Mouse (Mus musculus) lung, postnatal 4 days (tissue): ENCODE measurements around the gene Cfap77.

ENCODE experiments used
- DNase-seq, 2 experiments: peaks; one replicate each; pipeline ENCODE4 v3.0.0; 2021

Cfap77 gene

DNA sequence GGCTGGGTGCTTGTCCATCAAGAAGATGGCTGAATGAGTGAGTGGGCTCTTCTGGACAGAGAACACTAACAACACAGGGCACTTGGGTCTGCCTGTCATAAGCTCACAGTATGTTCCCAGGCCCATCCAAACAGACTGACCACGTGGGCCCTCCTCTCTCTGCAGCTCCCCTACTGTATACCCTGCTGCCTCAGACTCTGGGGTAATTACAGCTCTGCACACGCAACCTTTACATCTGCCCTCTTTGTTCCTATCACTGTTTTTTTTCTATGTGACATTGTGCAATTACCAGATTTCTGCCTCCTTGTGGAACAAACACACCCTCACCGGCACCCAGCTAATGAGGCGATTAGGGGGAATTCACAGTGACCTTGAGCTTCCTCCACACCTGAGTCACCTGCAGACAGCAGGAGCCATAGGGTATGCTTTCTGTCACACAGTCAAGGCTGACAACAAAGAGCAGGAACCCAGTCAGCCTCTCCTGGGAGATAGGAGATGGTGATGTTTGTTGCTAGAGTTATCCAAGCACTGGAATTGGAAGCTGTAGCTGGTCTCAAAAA lies 157.4 kb downstream of the Cfap77 start:
- no peak for DNase-seq

DNA sequence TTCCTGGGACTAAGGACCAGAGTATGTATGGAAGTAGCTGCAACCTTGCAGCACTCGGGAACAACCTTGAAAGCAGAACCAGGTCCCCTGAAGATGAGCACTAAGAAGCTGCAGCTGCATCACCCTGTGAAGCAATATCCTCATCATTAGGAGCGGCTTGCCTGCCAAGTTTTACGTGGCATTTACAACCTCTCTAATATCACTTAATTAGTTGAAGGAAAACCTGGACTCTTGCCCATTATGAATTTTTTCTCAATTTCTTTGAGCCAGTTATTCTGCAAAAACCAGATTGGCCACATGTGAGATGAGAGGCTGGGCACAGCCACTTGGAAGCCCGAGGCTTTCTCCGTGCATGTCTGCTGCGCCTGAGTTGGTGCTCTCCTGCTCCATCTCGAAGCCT lies 159.0 kb downstream of the Cfap77 start:
- DNase-seq = peak in 1 of 2 experiments; percentile 40

DNA sequence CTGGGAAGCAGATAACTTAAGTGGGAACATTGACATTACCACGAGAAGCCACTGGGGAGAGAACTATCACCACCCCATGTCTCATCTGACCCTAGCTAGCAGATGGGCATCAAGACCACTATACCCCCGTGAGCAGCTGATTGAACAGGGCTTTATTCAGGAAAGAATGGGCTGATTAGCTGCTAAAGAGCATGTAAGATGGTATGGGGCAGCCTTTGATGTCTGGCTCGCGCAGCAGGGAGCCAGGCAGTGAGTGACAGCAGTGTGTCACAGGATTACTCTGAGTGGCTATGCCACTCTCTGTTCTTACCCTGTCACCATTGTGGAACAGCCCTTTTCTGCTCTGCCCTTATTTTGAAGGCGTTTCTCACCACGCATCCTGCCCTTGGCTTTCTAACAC lies 161.3 kb downstream of the Cfap77 start:
- no peak for DNase-seq

DNA sequence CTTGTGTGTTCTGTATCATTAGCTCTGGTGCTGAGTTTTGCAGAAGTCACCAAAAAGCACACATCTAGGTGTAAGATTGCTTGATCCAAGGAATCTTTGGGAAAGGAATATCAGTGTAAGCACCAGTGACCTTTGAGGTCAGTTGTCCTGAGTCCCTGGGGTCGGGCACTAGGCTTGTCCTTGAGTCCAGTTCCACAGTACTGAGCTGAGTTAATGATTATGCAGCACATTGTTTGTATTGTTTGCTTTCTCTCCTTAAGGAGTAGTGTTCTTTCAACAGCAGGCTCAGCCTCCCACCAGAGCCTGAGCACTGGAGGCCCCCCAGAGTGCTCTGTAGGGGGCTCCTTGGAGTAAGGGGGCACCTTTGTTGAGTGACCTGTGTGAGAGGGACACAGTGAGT lies 162.1 kb downstream of the Cfap77 start:
- no peak for DNase-seq

DNA sequence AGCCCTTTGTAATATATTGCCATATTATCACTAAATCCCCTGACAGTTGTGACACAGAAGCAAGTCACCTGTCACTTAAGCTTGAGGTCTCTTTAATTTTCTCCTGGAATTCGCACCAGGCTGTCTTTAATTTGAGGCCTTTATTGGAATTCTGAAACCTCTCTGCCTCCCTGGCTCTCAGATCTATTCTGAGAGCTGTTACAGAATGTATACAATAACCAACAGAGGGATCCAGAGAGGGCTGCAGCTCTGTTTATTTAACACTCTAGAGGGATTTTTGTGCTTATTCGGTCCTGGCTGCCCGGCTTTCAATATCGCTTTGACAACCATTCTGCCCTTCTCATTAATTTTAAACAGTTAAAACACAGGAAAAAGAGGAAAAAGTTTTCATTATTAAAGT lies 170.0 kb downstream of the Cfap77 start:
- DNase-seq = no peak

DNA sequence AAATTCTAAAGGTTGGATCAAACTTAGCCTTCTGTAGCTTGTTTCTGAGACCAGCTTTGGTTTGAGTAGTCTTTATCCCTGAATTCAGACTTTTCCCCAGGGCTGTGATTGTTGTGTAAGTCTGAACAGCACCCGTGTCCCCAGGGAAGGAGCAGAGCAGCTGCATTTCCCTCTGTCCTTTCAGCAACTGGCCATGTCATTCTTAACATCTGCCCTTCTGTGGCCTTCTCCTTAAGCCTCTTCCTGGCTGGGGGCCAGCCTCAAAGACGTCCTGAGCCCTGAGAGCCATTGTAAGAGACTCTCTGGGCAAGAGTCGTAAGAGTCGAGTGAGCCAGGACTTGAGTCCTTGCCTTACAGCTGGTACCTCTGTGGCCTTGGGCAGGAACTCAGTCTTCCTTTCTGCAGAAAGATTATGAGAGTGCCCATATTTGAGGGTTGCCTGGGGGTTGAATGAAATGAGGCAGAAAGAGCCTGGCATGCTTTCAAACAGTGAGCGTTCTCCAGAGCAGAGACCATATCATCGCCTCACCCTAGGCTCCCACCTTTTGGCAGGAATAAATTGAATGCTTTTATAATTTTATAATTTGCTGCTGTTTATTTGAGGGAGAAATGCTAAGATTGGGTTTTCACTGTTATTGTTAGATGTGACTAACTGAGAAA lies 171.9 kb downstream of the Cfap77 start:
- no peak for DNase-seq

DNA sequence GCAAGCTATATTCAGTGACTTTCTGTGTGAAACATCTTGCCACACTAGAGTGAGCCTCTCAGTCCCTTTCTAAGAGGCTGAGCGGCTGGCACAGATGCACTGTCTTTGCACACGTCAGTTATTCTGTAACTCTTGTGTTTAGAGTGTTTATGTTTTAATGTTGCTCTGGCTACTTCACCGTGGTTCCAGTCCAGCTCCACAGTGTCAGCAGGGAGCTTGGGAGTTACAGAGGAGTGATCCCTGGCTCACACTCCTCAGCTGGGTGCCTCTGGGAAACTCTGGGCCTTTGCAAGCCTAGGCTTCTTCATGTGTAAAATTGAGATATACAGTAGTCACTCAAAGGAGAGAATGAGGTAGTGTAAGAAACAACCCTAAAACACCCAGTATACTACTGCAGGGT lies 172.8 kb downstream of the Cfap77 start:
- DNase-seq = no peak

DNA sequence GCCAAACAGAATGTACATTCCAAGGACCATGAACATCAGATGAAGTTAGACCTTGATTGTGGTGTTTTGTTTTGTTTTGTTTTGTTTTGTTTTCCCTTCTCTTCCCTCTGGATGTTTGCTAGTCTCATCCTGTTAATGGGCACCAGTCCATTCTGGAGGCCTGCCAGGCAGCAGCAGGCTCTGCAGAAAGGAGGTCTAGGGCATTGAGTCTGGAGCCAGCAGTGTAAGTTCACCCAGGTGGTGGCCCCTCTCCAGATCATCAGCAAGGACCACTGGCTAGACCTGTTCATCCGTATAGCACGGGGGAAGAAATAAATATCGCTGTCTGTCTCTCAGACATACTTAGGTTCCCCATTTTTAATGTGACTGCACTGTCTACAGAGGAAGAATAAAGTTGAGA lies 173.6 kb downstream of the Cfap77 start:
- peak in 1 of 2 experiments; percentile 41 for DNase-seq
